Mouse (Mus musculus) CD4-positive helper T cell, adult 2 months (primary cell): ENCODE data around the gene Btk.

Source experiments
- DNase-seq: peaks from one replicate; pipeline ENCODE4 v3.0.0-alpha.2; 2012; ENCODE audit warnings: low read depth, missing footprints, low spot score

Btk gene

GRCm38 (mm10) chrX:134582270-134582669 lies 1.1 kb downstream of the Btk start:
- DNase-seq = no peak

- DNase-seq = no peak
These were observed 2.7 kb downstream of the Btk start for GRCm38 (mm10) chrX:134580528-134581305.

GRCm38 (mm10) chrX:134577896-134578295 lies 5.5 kb downstream of the Btk start:
- DNase-seq = no peak

- DNase-seq = peak; percentile 61
These were observed 16.7 kb downstream of the Btk start for GRCm38 (mm10) chrX:134566536-134567222.

GRCm38 (mm10) chrX:134564326-134564725 lies 19.0 kb downstream of the Btk start:
- no peak for DNase-seq

GRCm38 (mm10) chrX:134554425-134554824 lies 28.9 kb downstream of the Btk start:
- DNase-seq = no peak

GRCm38 (mm10) chrX:134553326-134553725 lies 30.0 kb downstream of the Btk start:
- no peak for DNase-seq

GRCm38 (mm10) chrX:134550903-134551302 lies 32.5 kb downstream of the Btk start:
- peak; percentile 47 for DNase-seq

GRCm38 (mm10) chrX:134547330-134547729 lies 36.0 kb downstream of the Btk start:
- no peak for DNase-seq

- no peak for DNase-seq
These were observed 41.4 kb downstream of the Btk start for GRCm38 (mm10) chrX:134541955-134542308.

GRCm38 (mm10) chrX:134541145-134541954 lies 42.0 kb downstream of the Btk start, which contains the start of gene Timm8a1:
Gene Timm8a1, minus strand, starts transcription at chrX:134541865.
- peak; percentile 78 for DNase-seq

GRCm38 (mm10) chrX:134540414-134541135 lies 42.8 kb downstream of the Btk start:
- DNase-seq = peak; percentile 50

- DNase-seq = peak; percentile 67
These were observed 43.6 kb downstream of the Btk start for GRCm38 (mm10) chrX:134539795-134540194.

- no peak for DNase-seq
These were observed 50.0 kb downstream of the Btk start for GRCm38 (mm10) chrX:134533346-134533745.

GRCm38 (mm10) chrX:134525260-134525659 lies 58.1 kb downstream of the Btk start:
- DNase-seq = no peak

GRCm38 (mm10) chrX:134523772-134524171 lies 59.6 kb downstream of the Btk start:
- no peak for DNase-seq

- DNase-seq = peak; percentile 2
These were observed 73.9 kb downstream of the Btk start for GRCm38 (mm10) chrX:134509473-134509872.

- DNase-seq = no peak
These were observed 75.4 kb downstream of the Btk start for GRCm38 (mm10) chrX:134507977-134508376.

GRCm38 (mm10) chrX:134500651-134501050 lies 82.7 kb downstream of the Btk start:
- no peak for DNase-seq
